In the genomic region with DNA sequence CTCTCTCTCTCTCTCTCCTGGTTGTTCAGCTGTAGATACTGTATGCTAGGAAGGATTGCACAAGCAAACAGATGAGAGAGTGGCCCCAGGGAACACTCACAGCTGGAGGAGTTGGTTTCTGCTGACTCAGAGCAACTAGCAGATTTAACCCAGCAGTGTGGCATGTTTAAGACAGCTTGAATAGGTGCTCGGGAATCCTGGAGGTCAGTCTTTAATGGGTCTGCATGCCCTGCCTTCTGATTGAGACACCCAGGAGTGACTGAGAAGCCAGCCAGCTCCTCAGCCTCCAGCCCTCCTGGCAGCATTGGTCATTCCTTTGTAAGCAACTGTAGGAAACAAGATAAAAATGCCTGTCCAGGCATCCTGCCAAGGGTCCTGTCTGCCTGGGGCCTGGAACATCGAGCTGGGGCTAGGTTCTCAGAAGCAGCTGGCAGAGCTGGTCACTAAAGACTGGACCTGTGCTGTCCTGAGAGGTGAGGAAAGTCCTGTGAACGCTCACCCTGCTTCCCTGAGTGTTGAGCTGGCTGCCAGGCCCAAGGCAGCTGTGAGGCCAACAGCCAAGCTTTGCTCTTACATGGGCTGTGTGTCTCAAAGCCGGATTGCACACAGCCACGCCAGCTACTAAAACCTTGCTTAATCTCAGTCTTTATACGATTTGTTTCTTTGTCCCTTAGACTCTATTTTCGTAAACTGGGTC, we compare ENCODE assay signal across 8 mouse cellular contexts. TPM values are rescaled to one million over a fixed set of nuclear protein-coding genes. Genes with fewer than 3 reads are reported as not detected.
DNase-seq lines count a peak whose midpoint lies in the region; ATAC-seq and TF ChIP-seq lines count a peak whose summit lies in the region.

No protein-coding gene starts in this region.

- ATAC-seq in intestine, embryonic 14.5 days (replicated peaks; ENCODE audit: low FRiP score, low TSS enrichment, low read depth), result no peak
- no peak for ATAC-seq in intestine, postnatal 0 days
- no peak; the same call in 1 of the 2 replicates for ATAC-seq in embryonic facial prominence, embryonic 14.5 days (ENCODE audit: low read depth)
- ATAC-seq in lung, embryonic 16.5 days (ENCODE audit: low read depth), result peak; percentile 91
- ATAC-seq in megakaryocyte progenitor cell, adult 5-6 weeks (replicated peaks; ENCODE audit: poor library complexity), result no peak

- intact Hi-C loops in heart, postnatal 14 days (cut with DNase I), result loop anchor here (1.0 to 2.0 kb wide), 2 partner anchors 25 to 59 kb away; no protein-coding TSS in a partner anchor

- no peak for DNase-seq in intestine, embryonic 14.5 days (ENCODE audit: low spot score)
- DNase-seq in Muller cell, postnatal 12 days (ENCODE audit: inconsistent ontology term), result peak; percentile 89
- peak; percentile 39 for DNase-seq in embryonic facial prominence, embryonic 14.5 days (ENCODE audit: low spot score)
- DNase-seq in heart, postnatal 14 days, result peak; percentile 83 to 88
- no peak for DNase-seq in embryo, embryonic 10 days (ENCODE audit: low spot score)

- H3K9ac ChIP-seq in intestine, embryonic 14.5 days (ENCODE audit: low read length), result no peak overlapping the region
- H3K9ac ChIP-seq in intestine, postnatal 0 days (ENCODE audit: low read depth, low read length), result no peak overlapping the region
- no peak overlapping the region for H3K9ac ChIP-seq in embryonic facial prominence, embryonic 14.5 days (ENCODE audit: low read depth, low read length)
- no peak overlapping the region for H3K9ac ChIP-seq in lung, embryonic 16.5 days (ENCODE audit: low read length)

- TF ChIP-seq CTCF in intestine, postnatal 0 days (IDR thresholded peaks at IDR 0.05; ENCODE audit: low read depth), result no peak

- no peaks in the 10 kb centered on the region for H3K27me3 ChIP-seq in intestine, embryonic 14.5 days (replicated peaks; ENCODE audit: control insufficient read depth, insufficient read depth, low read length)
- no peaks in the 10 kb centered on the region for H3K27me3 ChIP-seq in intestine, postnatal 0 days (replicated peaks; ENCODE audit: control insufficient read depth, insufficient read depth, low read length)
- no peaks in the 10 kb centered on the region for H3K27me3 ChIP-seq in embryonic facial prominence, embryonic 14.5 days (replicated peaks; ENCODE audit: control insufficient read depth, insufficient read depth, low read length)
- H3K27me3 ChIP-seq in lung, embryonic 16.5 days (ENCODE audit: control insufficient read depth, insufficient read depth, low read depth, low read length), result no peaks in the 10 kb centered on the region

- H3K4me1 ChIP-seq in intestine, embryonic 14.5 days (replicated peaks; ENCODE audit: control insufficient read depth, insufficient read depth, low read length), result no peaks in the 10 kb centered on the region
- H3K4me1 ChIP-seq in intestine, postnatal 0 days (replicated peaks; ENCODE audit: control insufficient read depth, insufficient read depth, low read length), result no peaks in the 10 kb centered on the region
- no peaks in the 10 kb centered on the region for H3K4me1 ChIP-seq in embryonic facial prominence, embryonic 14.5 days (ENCODE audit: control insufficient read depth, insufficient read depth, low read length)
- peaks cover 5% of the 10 kb centered on the region; the same call in 1 of the 2 replicates for H3K4me1 ChIP-seq in lung, embryonic 16.5 days (replicated peaks; ENCODE audit: control insufficient read depth, insufficient read depth, low read length)

- 60% methylated on average over 7 of the region's 7 CpGs for WGBS in intestine, embryonic 14.5 days
- WGBS in intestine, postnatal 0 days, result 58% methylated on average over 7 of the region's 7 CpGs
- 52% methylated on average over 7 of the region's 7 CpGs for WGBS in embryonic facial prominence, embryonic 14.5 days
- 40% methylated on average over 7 of the region's 7 CpGs for WGBS in lung, embryonic 16.5 days

- no peak overlapping the region for H3K4me3 ChIP-seq in intestine, embryonic 14.5 days (ENCODE audit: low read depth, low read length)
- H3K4me3 ChIP-seq in intestine, postnatal 0 days (ENCODE audit: low read depth, low read length), result no peak overlapping the region
- no peak overlapping the region for H3K4me3 ChIP-seq in embryonic facial prominence, embryonic 14.5 days (ENCODE audit: low read depth, low read length)
- no peak overlapping the region for H3K4me3 ChIP-seq in lung, embryonic 16.5 days (ENCODE audit: low read length)

- no peaks in the 10 kb centered on the region for H3K9me3 ChIP-seq in intestine, embryonic 14.5 days (ENCODE audit: control insufficient read depth, low read length)
- no peaks in the 10 kb centered on the region for H3K9me3 ChIP-seq in intestine, postnatal 0 days (ENCODE audit: control insufficient read depth)
- no peaks in the 10 kb centered on the region for H3K9me3 ChIP-seq in embryonic facial prominence, embryonic 14.5 days (ENCODE audit: control insufficient read depth, low read length)
- no peaks in the 10 kb centered on the region for H3K9me3 ChIP-seq in lung, embryonic 16.5 days (ENCODE audit: control insufficient read depth, low read length)

- H3K27ac ChIP-seq in intestine, embryonic 14.5 days (ENCODE audit: low read depth), result 0 out of 2 replicates have a peak overlapping the region, but pooled peaks have one; percentile 30
- H3K27ac ChIP-seq in intestine, postnatal 0 days (ENCODE audit: low read depth, low read length), result no peak overlapping the region; the same call in 1 of the 2 replicates
- H3K27ac ChIP-seq in embryonic facial prominence, embryonic 14.5 days (replicated peaks; ENCODE audit: low read depth, low read length), result peak overlapping the region; percentile 15; the same call in 1 of the 2 replicates
- H3K27ac ChIP-seq in lung, embryonic 16.5 days (ENCODE audit: low read length), result peak overlapping the region; percentile 82

- H3K36me3 ChIP-seq in intestine, embryonic 14.5 days (ENCODE audit: control insufficient read depth, insufficient read depth, low read length), result 0 out of 2 replicates have a peak, but pooled peaks cover 5% of the 10 kb centered on the region
- H3K36me3 ChIP-seq in intestine, postnatal 0 days (ENCODE audit: control insufficient read depth, insufficient read depth), result peaks cover 84% of the 10 kb centered on the region
- peaks cover 12% of the 10 kb centered on the region; the same call in 1 of the 2 replicates for H3K36me3 ChIP-seq in embryonic facial prominence, embryonic 14.5 days (ENCODE audit: control insufficient read depth, insufficient read depth, low read length)
- peaks cover 5% of the 10 kb centered on the region; the same call in 1 of the 2 replicates for H3K36me3 ChIP-seq in lung, embryonic 16.5 days (ENCODE audit: control insufficient read depth, insufficient read depth, low read length)

- H3K4me2 ChIP-seq in intestine, embryonic 14.5 days (ENCODE audit: low read length), result no peak overlapping the region
- H3K4me2 ChIP-seq in intestine, postnatal 0 days (replicated peaks; ENCODE audit: low read depth), result no peak overlapping the region
- no peak overlapping the region for H3K4me2 ChIP-seq in embryonic facial prominence, embryonic 14.5 days (ENCODE audit: low read depth, low read length)
- no peak overlapping the region for H3K4me2 ChIP-seq in lung, embryonic 16.5 days (ENCODE audit: low read depth, low read length)

RNA-seq across cellular contexts. Expression of a gene that starts 31.4 kb away (rescaled TPM):
- 22.8 and 24.3 TPM in 2 replicates for polyA plus RNA-seq in intestine, embryonic 14.5 days (2014; fragmentation: Nextera tagmentation; extraction: Ambion mirVana)
- polyA plus RNA-seq in intestine, postnatal 0 days (2015; fragmentation: Nextera tagmentation; extraction: Ambion mirVana), result 104 and 105 TPM in 2 replicates
- 16.5 and 24.9 TPM in 2 replicates for polyA plus RNA-seq in embryonic facial prominence, embryonic 14.5 days (2014; fragmentation: Nextera tagmentation; extraction: Ambion mirVana)
- total RNA-seq in heart, postnatal 14 days (2021), result 10 to 100 TPM; 80.3 to 87.5 TPM
- 25.2 and 26.8 TPM in 2 replicates for polyA plus RNA-seq in lung, embryonic 16.5 days (2015; fragmentation: Nextera tagmentation; extraction: Ambion mirVana)
- 39.8 and 45.7 TPM in 2 replicates for total RNA-seq in megakaryocyte progenitor cell, adult 5-6 weeks (2015)
- 30.7 and 34.1 TPM in 2 replicates for total RNA-seq in megakaryocyte progenitor cell, adult 5-6 weeks (2017)

RNA-seq across cellular contexts. Expression of a gene that starts 35.1 kb away (rescaled TPM):
- 0.16 and 0.51 TPM in 2 replicates for polyA plus RNA-seq in intestine, embryonic 14.5 days (2014; fragmentation: Nextera tagmentation; extraction: Ambion mirVana)
- 1.1 and 1.3 TPM in 2 replicates for polyA plus RNA-seq in intestine, postnatal 0 days (2015; fragmentation: Nextera tagmentation; extraction: Ambion mirVana)
- polyA plus RNA-seq in embryonic facial prominence, embryonic 14.5 days (2014; fragmentation: Nextera tagmentation; extraction: Ambion mirVana), result 0.29 and 0.35 TPM in 2 replicates
- 1 to 10 TPM; 5.0 to 5.2 TPM for total RNA-seq in heart, postnatal 14 days (2021)
- 0.40 and 0.51 TPM in 2 replicates for polyA plus RNA-seq in lung, embryonic 16.5 days (2015; fragmentation: Nextera tagmentation; extraction: Ambion mirVana)
- 1.5 and 1.7 TPM in 2 replicates for total RNA-seq in megakaryocyte progenitor cell, adult 5-6 weeks (2015)
- 0.10 and 1.1 TPM in 2 replicates for total RNA-seq in megakaryocyte progenitor cell, adult 5-6 weeks (2017)

Comparison
In these comparisons a context has a peak if more than half of its experiments do, and no peak if none do; other contexts are left out.
1. DNase-seq: peak in Muller cell, postnatal 12 days (single experiment), embryonic facial prominence, embryonic 14.5 days (single experiment) and heart, postnatal 14 days (2 of 2); none in intestine, embryonic 14.5 days (single experiment) and embryo, embryonic 10 days (single experiment).